Mouse (Mus musculus) stomach, postnatal 0 days (tissue): ENCODE results near the gene Vps45. TPM values are rescaled to one million over a fixed set of nuclear protein-coding genes. Genes with fewer than 3 reads are reported as not detected.
"Not testable (repeated sequence)": the region's sequence is repeated elsewhere in the genome, so short reads cannot be mapped to it uniquely, and the experiment has no call there.

Experiments used
- ATAC-seq: fragments of 200-750 bp; cut with Nextera tagmentation; 2 replicates; pipeline ENCODE4 v1.8.0; 2017; ENCODE audit not compliant: low FRiP score, low TSS enrichment
- DNase-seq: peaks from one replicate; pipeline ENCODE4 v3.0.0-alpha.2; 2016; ENCODE audit warnings: low spot score
- H3K27ac ChIP-seq: fragments of 300-500 bp; sonication (generic); replicated peaks from 2 replicates; pipeline ENCODE4 v1.5.1; 2014; ENCODE audit warnings: mild to moderate bottlenecking, control low read depth
- H3K27me3 ChIP-seq: fragments of 300-500 bp; sonication (generic); 2 replicates; pipeline ENCODE4 v1.6.1; 2014; ENCODE audit warnings: low read length; ENCODE audit not compliant: control insufficient read depth, insufficient read depth
- H3K36me3 ChIP-seq: fragments of 300-500 bp; sonication (generic); 2 replicates; pipeline ENCODE4 v1.6.1; 2014; ENCODE audit warnings: low read length, mixed read lengths; ENCODE audit not compliant: control insufficient read depth, insufficient read depth
- H3K4me1 ChIP-seq: fragments of 300-500 bp; sonication (generic); replicated peaks from 2 replicates; pipeline ENCODE4 v1.6.1; 2014; ENCODE audit warnings: antibody characterized with exemption; ENCODE audit not compliant: control insufficient read depth, insufficient read depth
- H3K4me2 ChIP-seq: fragments of 300-500 bp; sonication (generic); replicated peaks from 2 replicates; pipeline ENCODE4 v1.6.1; 2014; ENCODE audit warnings: low read depth, mild to moderate bottlenecking, control low read depth, moderate library complexity
- H3K4me3 ChIP-seq: fragments of 300-500 bp; sonication (generic); 2 replicates; pipeline ENCODE4 v1.5.1; 2014; ENCODE audit warnings: low read depth, low read length, control low read depth
- H3K9ac ChIP-seq: fragments of 300-500 bp; sonication (generic); 2 replicates; pipeline ENCODE4 v1.6.1; 2014; ENCODE audit warnings: mild to moderate bottlenecking, low read length, control low read depth, mixed read lengths
- H3K9me3 ChIP-seq: fragments of 300-500 bp; sonication (generic); 2 replicates; pipeline ENCODE4 v1.6.1; 2016; ENCODE audit warnings: low read length; ENCODE audit not compliant: control insufficient read depth
- CTCF ChIP-seq: IDR thresholded peaks from 2 replicates; pipeline ENCODE4 v1.5.1; 2016; ENCODE audit warnings: antibody characterized with exemption, low read depth, mild to moderate bottlenecking, moderate library complexity
- EP300 ChIP-seq: optimal IDR thresholded peaks from 2 replicates; pipeline ENCODE3; 2016; ENCODE audit warnings: antibody characterized with exemption
- WGBS: fragments of 180-500 bp; shearing (Covaris S2); extraction: QIAGEN DNeasy Blood & Tissue Kit; methylation state at CpG from one replicate; pipeline ENCODE4 v1.1.7; 2014; 5-methylcytosine and 5-hydroxymethylcytosine counted together
- polyA plus RNA-seq: library from polyadenylated mRNA; unstranded; fragments of >200 nt; fragmentation: Nextera tagmentation; extraction: Ambion mirVana; gene quantifications from 2 replicates; pipeline ENCODE4 v1.2.1, GENCODE M21; 2015

The Vps45 gene
- polyA plus RNA-seq, 1 experiment from 2014 or later = 28.0 TPM

DNA sequence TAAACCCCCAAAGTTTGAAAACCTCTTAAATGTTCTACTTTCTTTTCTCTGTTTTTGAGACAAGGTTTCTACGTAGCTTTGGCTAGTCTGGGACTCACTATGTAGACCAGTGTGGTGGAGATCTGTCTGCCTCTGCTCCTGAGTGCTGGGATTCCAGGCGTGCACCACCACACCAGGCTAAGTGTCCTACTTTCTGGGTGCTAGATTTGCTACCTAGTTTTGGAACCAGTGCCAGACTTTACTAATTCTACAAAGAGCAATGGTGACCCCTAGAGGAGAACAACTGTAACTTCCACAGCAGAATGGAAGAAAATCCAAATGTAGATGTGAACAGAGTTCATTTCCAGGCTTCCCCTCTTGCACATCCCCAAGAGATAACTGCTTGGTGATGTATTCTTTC is 6.4 kb downstream of the Vps45 start:
- Histone ChIP-seq H3K9me3 (no peaks in the 10 kb centered on the region), H3K4me3 (no peak overlapping the region), H3K4me1 (no peaks in the 10 kb centered on the region), H3K36me3 (no peaks in the 10 kb centered on the region), H3K9ac (no peak overlapping the region), H3K27ac (no peak overlapping the region), H3K27me3 (no peaks in the 10 kb centered on the region), H3K4me2 (no peak overlapping the region)
- TF ChIP-seq CTCF (peak; percentile 93), EP300 (no peak)
- ATAC-seq (peak; percentile 63; the same call in 1 of the 2 replicates), DNase-seq (no peak)
- WGBS = 49% methylated on average over 2 of the region's 2 CpGs

DNA sequence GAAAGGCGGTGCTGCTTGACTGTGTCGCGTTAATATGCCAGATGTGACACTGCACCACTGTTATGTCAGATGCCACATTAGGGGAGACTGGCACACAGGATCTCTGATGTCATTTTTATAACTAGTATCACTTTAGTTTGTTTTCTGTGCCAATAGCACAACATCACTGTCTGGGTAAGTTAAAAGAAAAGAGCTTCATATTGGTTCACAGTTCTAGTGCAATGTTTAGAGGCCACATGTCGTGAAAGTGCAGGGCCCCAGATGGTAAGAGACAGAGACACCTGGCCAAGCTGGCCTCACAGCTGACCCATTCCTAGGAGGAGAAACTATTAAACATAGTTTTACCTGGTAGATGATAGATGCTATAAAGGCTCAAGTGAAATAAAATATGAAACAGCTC is 7.1 kb downstream of the Vps45 start:
- Histone ChIP-seq H3K36me3 (no peaks in the 10 kb centered on the region), H3K27ac (no peak overlapping the region), H3K9ac (no peak overlapping the region), H3K4me3 (no peak overlapping the region), H3K4me1 (no peaks in the 10 kb centered on the region), H3K27me3 (no peaks in the 10 kb centered on the region), H3K4me2 (no peak overlapping the region), H3K9me3 (no peaks in the 10 kb centered on the region)
- WGBS = 89% methylated on average over 4 of the region's 4 CpGs
- ATAC-seq (no peak), DNase-seq (no peak)
- no peak for TF ChIP-seq CTCF
- no peak for TF ChIP-seq EP300

DNA sequence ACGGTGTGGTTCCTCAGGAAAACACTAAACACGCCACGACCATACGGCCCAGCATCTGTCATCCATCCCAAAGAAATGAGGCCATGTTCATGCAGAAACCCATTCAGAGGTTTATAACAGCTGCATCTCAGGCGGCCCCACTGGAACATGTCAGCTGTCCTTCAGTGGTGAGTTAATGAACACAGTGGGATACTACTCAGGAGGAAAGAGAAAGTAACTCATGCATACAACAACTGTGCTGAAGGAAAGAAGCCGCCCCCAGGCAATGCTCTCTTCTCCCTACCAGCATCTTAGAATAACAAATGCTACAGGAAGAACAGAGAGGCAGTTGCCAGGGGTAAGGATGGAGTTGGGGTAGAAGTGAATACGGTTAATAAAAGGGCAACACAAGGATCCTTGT is 7.5 kb downstream of the Vps45 start:
- no peak overlapping the region for H3K9ac ChIP-seq
- H3K4me3 ChIP-seq = no peak overlapping the region
- ATAC-seq (no peak), DNase-seq (no peak)
- WGBS = 84% methylated on average over 7 of the region's 7 CpGs
- no peaks in the 10 kb centered on the region for H3K9me3 ChIP-seq
- H3K27ac ChIP-seq = no peak overlapping the region
- H3K4me1 ChIP-seq = no peaks in the 10 kb centered on the region
- H3K36me3 ChIP-seq = peaks cover 3% of the 10 kb centered on the region; the same call in 1 of the 2 replicates
- TF ChIP-seq CTCF = no peak
- TF ChIP-seq EP300 = no peak
- no peak overlapping the region for H3K4me2 ChIP-seq
- no peaks in the 10 kb centered on the region for H3K27me3 ChIP-seq

DNA sequence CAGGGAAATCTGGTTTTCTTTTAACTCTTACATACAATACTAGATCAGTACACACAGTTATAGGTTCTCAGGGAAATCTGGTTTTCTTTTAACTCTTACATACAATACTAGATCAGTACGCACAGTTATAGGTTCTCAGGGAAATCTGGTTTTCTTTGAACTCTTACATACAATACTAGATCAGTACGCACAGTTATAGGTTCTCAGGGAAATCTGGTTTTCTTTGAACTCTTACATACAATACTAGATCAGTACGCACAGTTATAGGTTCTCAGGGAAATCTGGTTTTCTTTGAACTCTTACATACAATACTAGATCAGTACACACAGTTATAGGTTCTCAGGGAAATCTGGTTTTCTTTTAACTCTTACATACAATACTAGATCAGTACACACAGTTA is 13.7 kb downstream of the Vps45 start:
- not testable (repeated sequence) for H3K4me2 ChIP-seq, DNase-seq, H3K27ac ChIP-seq, ATAC-seq, H3K9ac ChIP-seq, H3K27me3 ChIP-seq, H3K4me3 ChIP-seq, H3K9me3 ChIP-seq, H3K4me1 ChIP-seq
- WGBS = 89% methylated on average over 3 of the region's 3 CpGs
- H3K36me3 ChIP-seq = peaks cover 10% of the 10 kb centered on the region; the same call in 1 of the 2 replicates

DNA sequence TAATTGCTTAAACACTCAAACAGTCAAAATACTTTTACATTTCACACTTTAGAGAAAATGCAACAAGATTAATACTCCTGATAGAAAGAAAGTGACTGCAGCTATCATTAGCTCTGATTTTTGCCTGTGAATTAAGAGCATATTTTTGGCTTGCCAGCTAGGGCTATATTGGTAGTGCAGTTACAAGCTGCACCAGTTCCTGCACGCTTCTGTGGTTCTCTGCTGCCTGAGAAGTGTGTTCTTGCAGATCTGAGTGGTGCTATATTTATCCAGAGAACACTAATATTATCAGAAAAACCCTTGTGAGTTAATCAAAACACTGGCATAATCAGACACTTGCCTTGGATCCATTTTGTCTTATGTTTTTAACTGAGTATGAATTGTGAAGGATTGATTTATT is 15.2 kb downstream of the Vps45 start:
- Histone ChIP-seq H3K4me2 (no peak overlapping the region), H3K36me3 (peaks cover 10% of the 10 kb centered on the region; the same call in 1 of the 2 replicates), H3K9me3 (no peaks in the 10 kb centered on the region), H3K4me1 (no peaks in the 10 kb centered on the region), H3K4me3 (no peak overlapping the region), H3K9ac (no peak overlapping the region), H3K27me3 (no peaks in the 10 kb centered on the region), H3K27ac (no peak overlapping the region)
- TF ChIP-seq EP300 (no peak), CTCF (no peak)
- DNase-seq (no peak), ATAC-seq (no peak)
- WGBS = 70% methylated on average over 1 of the region's 1 CpGs

DNA sequence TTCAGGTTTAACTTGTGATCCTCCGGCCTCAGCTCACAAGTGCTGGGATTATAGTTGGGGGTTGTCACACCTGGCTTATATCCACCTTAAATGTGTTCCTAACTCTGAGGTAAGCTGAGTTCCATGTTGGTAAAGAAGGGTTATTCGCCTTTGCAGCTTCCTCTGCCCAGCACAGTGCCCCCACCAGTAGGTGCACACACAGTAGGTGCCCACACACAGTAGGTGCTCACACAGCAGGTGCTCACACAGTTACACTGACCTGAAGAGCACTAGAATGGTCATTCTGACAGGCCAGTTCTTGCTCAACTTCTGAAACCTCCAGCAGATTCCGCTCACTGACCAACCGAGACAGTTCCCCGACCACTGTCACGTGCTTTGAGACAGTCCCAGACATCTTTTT is 17.2 kb downstream of the Vps45 start:
- H3K9ac ChIP-seq = no peak overlapping the region
- H3K27me3 ChIP-seq = no peaks in the 10 kb centered on the region
- H3K36me3 ChIP-seq = peaks cover 10% of the 10 kb centered on the region; the same call in 1 of the 2 replicates
- H3K9me3 ChIP-seq = no peaks in the 10 kb centered on the region
- H3K4me2 ChIP-seq = no peak overlapping the region
- no peak for TF ChIP-seq CTCF
- no peak for TF ChIP-seq EP300
- DNase-seq (no peak), ATAC-seq (no peak)
- WGBS = 94% methylated on average over 6 of the region's 6 CpGs
- H3K27ac ChIP-seq = no peak overlapping the region
- H3K4me1 ChIP-seq = no peaks in the 10 kb centered on the region
- no peak overlapping the region for H3K4me3 ChIP-seq
